Mouse (Mus musculus) left cerebral cortex, postnatal 10 days (tissue): ENCODE data around the gene Atp10b. TPM values are rescaled to one million over a fixed set of nuclear protein-coding genes. Genes with fewer than 3 reads are reported as not detected.

Source experiments
- DNase-seq, 2 experiments: peaks; one replicate each; pipeline ENCODE4 v3.0.0; 2021 to 2022; ENCODE audit warnings: low spot score in 2 of 2, mixed read lengths in 1 of 2; ENCODE audit errors: extremely low spot score in 1 of 2
- intact Hi-C: fragments of 180-260 bp; cut with DNase I; formaldehyde crosslinking; loops from one replicate; pipeline ENCODE4 v1.15.1; 2025
- total RNA-seq, 2 experiments: library from RNA; stranded (reverse); gene quantifications; 2 replicates each; pipeline ENCODE4 v1.2.3; 2021

Gene Atp10b
- total RNA-seq, 2 experiments from 2014 or later = 1.1 to 1.6 TPM

DNA sequence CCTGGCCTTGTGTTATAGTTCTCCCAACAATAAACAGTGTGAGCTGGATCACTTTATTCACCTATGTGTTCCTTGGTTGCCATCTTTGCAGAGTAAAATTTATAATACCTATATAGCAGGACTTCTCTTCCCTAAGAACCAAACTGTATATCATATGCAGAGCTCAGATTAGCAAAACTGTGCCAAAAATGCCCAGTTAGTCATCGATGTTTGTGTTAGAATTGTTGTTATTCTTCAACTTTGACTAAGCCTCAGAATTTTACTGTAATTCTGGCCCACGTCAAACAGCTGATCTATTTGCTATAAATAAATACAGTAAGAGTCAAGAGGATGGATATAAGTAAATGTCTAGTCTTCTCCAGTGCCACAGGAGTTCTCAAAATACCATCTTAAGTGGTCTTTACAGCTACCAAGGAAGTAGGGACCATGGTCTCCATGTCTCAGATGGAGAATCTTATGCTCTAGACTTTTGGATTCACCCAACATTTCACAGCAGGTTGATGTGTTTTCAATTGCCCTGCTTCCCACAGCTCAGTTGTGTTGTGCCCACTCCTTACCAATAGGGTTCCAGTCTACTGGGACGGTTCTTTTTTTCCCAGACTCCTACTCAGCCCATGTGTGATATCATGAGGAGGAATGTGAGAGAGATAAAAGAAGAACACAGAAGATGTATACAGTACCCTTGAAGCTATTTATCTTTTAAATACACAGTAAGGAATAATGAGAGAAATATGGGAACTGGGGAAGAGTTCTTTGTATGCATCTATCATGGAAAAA lies 40.3 kb downstream of the Atp10b start:
- no peak for DNase-seq
- intact Hi-C loops = no loop called here

DNA sequence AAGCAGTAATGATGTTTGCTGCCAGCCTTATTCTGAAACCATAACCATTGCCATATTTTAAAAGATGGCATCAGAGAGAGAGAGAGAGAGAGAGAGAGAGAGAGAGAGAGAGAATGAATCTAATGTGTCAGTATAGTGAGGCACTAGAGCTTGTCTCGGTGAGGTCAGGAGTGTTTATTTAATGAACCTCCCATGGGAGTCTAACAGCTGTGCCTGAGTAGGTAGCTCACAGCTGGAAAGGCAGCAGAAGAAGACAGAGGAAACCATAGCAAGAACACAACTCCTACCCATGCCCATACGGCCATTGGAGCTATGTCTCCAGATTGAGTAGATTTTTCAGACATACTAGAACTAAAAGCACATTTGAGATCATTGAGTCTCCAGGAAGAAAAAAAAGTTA lies 49.1 kb downstream of the Atp10b start:
- DNase-seq = no peak

DNA sequence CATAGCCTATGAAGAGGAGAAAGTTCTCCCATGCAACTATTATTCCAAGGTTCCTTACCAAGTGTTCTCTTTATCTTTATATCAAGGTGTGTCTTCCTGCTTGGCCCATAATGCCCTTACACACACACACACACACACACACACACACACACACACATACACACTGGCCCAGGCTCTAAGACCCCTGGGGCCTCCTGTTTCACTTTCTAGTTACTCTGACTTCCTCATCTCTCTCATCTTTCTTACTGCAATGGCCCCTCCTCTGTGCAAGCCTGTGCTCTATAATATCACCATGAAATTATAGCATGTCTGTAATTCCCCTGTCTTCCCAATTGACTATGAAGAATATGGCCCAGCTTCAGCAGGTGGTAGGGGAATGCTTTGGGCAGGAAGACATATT lies 49.7 kb downstream of the Atp10b start:
- DNase-seq = no peak
- intact Hi-C loops = no loop called here

More for the DNA sequence above, 49.1 kb downstream of the Atp10b start:
- intact Hi-C loops = no loop called here

DNA sequence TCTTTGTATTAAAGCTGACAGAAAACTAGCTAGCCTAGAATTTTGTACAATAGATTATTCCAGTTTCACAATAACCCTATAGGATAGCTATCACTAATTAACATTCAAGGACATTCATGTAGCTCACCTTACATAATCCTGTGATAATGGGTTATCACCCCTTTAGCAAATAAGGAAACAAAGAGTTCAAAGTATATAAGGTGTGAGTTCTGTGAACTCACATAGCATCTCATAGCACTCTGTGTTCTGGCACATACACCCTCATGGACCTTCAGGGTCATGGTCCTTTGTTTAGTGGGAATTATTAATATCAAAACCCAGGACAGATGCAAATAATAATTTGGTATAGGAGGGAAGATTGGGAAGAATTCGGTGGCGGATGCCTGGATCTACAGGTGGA lies 50.4 kb downstream of the Atp10b start:
- intact Hi-C loops = no loop called here
- no peak for DNase-seq

DNA sequence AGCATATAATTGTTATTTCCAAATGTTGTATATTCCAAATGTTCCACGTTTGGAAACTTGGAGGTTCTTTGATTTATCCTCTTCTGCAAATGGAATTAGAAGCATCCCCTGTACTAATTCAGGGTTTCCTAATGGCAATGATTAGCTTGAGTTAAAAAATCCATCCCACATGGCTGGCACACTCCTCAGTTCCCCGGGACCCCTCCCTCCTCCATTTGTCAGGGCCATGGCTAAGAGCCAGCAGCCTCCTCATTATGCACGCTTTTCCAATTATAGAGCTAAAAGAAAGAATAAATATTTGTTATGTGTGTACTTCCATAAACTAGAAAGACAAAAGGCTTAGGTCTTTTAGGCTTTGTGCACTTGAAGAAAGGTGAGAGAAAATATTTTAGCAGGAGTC lies 53.9 kb downstream of the Atp10b start:
- no peak for DNase-seq
- intact Hi-C loops = no loop called here

DNA sequence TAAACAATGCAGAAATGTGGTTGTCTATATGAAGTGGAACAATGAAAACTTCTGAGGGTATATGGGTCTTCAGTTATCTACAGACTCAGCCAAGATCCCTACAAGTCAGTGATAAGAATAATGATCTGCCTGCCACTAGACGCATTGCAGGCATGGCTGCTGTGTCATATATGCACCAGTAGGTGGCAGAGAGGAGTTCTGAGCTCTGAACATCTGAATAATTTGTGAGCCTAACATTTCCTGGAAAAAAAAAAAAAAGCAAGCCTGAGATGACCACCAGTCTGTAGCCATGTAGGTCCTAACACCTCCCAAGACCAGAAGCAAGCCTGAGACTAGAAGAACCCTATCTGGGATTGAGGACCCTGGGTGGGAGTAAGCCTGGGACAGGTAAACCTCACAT lies 63.5 kb downstream of the Atp10b start:
- intact Hi-C loops = no loop called here
- DNase-seq = no peak

DNA sequence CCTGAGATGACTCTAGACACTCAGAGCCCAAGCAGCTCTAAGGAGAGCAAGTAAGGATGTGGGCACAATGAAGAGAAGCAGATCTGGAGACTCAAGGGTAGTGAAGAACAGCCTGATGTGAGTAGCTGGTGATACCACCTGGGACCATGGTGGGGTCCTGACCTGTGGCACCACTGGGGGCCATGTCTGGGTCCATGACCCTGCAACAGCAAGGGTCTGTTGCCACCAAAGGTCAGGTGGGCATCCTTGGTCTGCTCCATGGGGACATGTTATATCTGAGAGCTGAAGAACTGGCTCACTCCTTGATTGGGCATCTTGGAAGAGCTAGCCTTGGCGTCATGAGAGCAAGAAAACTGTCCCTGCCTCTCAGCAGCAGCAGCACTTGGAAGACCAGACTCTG lies 64.1 kb downstream of the Atp10b start:
- intact Hi-C loops = no loop called here
- no peak for DNase-seq

DNA sequence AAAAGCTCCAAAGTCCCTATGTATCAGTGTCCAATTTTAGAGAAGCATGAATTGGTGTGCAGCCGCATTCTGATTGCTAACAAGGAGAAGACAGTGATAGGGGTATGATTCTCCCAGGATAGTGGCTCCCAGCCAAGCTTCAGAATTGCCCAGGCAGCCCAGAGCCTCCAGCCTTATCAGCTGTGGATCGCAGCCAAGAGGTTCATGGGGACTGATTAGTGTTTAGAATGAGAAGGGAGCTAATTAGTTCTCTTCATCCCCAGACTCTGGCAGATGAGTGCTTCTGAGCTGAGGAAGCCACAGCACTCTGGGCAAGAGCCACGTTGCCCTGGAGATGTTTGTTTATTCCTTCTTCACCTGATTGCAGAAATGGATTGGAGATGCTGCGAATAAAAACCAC lies 67.3 kb downstream of the Atp10b start:
- peak; percentile 46 to 49 for DNase-seq
- intact Hi-C loops = no loop called here

DNA sequence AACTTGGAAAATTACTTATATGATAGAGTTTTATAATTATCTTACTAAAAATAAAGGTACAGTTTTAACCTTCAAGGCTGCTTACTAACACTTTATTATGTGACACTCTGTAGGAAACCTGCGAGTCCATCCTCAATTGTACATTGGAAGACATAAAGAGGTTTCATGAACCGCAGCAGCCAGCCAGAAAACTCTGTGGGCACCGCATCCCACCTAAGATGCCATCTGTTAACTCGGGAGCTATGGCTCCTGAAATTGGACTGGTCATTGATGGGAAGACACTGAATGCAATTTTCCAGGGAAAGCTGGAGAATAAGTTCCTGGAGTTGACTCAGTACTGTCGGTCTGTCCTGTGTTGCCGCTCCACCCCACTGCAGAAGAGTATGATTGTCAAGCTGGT lies 80.6 kb downstream of the Atp10b start:
- no peak for DNase-seq
- intact Hi-C loops = no loop called here

DNA sequence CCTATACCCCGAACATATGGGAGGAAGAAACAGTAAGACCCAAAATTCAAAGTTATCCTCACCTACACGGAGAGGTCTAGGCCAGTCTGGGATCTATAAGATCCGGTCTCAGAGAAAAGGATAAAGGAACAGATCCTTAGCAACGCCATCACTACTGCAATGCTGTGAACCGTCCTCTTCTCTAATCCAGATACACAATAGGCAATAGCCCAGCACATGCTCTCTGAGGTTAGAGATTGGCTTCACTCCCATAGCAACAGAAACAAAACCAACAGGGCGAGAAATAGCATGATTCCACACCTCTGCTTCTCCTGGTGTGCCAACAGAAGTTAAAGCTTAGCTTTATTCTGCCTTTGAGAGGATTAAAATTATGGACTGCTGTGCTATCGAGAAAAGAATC lies 82.4 kb downstream of the Atp10b start:
- no peak for DNase-seq
- intact Hi-C loops = no loop called here

DNA sequence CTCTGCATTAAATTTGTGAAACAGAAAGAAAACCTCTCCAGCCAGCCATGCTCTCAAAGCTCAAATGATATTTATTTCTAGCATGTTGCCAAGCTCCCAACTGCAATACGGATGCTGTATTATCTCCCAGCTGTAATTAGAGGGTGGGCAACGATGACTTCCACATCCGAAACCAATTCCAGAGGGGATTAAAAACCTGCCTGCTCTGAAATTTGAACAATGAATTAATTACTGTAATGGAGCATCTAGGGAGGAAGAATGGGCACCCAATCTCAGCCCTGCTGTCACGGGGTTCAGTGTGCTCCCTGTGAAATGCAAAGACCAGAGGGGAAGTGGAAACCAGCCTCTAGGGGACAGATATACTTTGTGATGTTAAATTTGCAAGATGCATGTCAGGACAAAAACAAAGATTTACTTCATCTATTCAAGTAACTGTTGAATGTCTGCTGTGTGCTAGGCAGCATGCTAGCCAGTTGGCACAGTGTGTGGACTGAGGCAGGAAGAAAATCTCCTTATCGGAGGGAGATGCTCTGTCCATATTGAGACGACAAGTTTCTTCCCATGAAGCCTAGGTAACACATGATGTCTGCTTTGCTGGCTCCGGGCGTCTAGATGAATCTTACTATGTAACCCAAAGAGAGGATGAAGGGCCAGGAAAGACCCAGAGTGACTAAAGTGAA lies 86.8 kb downstream of the Atp10b start:
- intact Hi-C loops = no loop called here
- peak in 1 of 2 experiments; percentile 2 for DNase-seq

DNA sequence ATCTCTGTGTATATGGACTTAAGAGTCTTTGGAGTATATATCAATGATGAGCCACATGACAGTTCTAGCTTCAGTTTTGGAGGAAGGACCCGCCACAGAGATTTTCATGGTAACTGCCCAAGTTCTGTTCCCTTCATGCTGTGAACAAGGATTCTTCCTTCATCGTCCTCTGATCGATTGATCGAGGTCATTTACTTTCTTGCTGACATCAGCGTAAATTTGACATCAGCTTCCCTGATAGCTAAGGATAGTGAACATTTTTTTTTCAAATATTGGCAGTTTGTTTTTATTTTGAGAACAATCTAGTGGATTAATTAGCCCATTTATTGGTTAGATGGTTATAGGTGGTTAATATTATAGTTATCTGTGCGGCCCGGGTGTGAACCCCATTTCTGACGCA lies 90.1 kb downstream of the Atp10b start:
- intact Hi-C loops = no loop called here
- DNase-seq = no peak

DNA sequence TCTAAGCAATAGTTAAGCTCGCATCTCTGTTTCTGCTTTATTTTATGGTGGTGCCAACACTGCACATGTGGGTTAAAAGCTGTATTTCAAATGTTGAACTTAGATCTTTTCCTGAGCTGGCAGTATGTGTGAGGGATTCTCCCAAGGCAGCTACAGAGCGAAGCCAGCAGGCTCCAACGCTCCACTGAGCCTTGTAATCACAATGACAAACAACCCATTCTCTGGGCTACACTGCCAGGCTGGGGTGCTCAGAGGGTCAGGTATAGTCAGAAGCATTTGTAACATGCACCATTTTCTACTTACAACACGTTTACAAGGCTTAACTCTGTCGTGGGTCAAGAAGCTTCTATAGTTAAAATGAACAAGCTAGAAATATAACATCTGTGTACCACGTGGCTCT lies 103.4 kb downstream of the Atp10b start:
- no peak for DNase-seq
- intact Hi-C loops = loop anchor here (10.0 kb wide), 1 partner anchor 538 kb away; no protein-coding TSS in a partner anchor

DNA sequence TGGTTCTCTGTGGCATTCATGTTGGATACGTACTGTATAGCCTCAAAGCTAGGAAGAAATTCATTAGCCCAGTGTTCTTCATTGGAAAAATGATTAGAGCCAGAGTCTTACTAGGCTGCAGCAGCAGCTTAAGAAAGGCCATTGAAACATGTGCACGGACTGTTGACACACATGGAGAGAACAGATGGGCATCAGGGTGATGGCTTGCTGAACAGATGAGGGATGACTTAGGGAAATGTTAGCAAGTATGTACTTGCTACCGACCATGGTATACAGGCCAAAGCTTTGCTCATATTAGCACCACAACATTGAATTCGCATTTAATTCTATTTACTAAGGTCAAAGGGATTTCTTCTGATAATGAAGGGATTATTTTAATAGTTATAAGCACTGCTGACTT lies 105.6 kb downstream of the Atp10b start:
- no peak for DNase-seq
- intact Hi-C loops = loop anchor here (10.0 kb wide), 1 partner anchor 540 kb away; no protein-coding TSS in a partner anchor

DNA sequence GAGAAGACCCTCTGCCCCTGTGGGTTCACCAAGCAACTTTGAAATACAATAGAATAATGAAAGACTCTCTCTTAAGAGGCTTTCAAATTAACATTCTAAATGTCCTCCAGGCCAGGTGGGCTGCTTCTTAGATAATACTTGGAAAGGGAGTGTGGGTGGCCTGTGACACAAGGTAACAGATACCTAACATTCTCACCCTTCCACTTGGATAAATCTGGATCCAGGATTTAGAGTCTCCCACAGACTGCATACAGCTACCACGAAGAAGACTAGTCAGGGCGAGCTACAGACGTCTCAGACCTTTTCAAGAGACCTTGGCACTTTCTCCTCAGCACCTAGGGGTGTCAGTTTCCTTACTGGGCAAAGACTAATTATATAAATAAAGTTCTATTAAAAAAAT lies 107.6 kb downstream of the Atp10b start:
- intact Hi-C loops = loop anchor here (10.0 kb wide), 1 partner anchor 542 kb away; no protein-coding TSS in a partner anchor
- no peak for DNase-seq

DNA sequence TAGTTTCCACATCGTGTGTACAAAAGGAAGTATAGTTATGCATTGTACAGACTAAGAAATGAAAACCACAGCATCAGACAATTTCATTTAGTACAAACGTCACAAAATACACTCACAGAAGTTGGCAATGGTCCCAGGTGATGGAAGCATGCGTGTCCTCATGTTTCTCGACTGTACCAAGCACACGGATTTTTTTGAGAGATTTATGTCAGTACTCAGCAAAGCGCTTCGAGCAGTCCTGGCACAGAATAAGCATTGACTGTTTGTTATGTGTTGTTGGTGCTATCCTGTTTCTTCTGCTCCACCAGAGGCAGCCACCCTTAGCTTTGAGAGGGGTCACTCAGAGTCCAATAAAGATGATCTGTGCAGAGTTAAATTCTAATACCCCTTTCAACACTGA lies 108.1 kb downstream of the Atp10b start:
- intact Hi-C loops = loop anchor here (10.0 kb wide), 1 partner anchor 543 kb away; no protein-coding TSS in a partner anchor

DNA sequence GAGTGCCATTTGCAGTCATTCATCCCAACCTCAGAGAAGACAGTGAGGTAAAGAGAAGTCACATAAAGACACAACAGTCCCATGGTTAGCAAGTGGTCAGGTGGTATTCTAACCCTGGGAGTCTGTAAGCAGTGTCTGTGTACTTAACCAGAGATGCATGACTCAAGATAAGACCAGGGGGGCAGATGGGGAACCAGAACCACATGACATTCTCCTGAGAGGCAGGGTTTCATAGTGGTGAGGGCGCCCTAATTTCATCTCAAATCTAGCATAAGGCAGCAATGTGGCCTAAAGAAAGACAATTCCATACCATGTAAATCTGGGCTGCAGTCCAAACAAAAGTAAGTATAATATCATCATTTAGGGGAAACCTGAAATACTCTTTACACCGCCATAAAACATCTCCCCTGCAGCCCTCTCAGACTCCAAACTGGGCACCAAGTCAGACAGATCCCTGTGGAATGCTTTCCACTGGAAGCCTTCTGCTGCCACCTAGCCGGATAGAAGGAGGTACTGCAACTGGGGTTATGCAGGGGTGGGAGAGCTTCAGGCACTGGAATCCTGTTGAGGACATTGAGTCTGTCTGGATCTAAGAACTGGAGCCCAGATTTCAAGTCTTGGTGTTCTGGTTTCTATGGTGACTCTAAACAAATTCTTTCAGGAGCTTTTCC lies 114.0 kb downstream of the Atp10b start:
- intact Hi-C loops = loop anchor here (10.0 kb wide), 1 partner anchor 259 kb away; no protein-coding TSS in a partner anchor
- DNase-seq = peak; percentile 58 to 78

More for the DNA sequence above, 108.1 kb downstream of the Atp10b start:
- DNase-seq = peak in 1 of 2 experiments; percentile 30

DNA sequence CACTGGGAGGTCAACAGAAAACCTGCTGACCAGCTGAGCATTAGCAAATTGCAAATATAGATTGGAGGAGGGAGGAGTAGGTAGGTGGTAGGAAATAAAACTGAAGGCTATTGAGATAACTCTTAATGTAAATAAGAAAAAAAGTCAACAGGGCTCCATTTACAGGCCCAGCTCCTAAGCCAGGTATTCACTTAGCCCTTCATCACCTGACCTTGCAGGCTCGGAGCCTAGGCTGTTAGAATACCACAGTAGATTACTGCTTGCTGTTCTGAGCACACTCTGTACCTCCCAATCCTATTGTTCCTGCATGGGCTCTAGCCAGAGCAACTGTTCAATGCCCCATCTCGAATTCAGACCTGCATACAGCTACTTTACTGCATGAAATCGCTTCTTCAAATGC lies 117.8 kb downstream of the Atp10b start:
- intact Hi-C loops = loop anchor here (10.0 kb wide), 1 partner anchor 263 kb away; no protein-coding TSS in a partner anchor
- DNase-seq = no peak

DNA sequence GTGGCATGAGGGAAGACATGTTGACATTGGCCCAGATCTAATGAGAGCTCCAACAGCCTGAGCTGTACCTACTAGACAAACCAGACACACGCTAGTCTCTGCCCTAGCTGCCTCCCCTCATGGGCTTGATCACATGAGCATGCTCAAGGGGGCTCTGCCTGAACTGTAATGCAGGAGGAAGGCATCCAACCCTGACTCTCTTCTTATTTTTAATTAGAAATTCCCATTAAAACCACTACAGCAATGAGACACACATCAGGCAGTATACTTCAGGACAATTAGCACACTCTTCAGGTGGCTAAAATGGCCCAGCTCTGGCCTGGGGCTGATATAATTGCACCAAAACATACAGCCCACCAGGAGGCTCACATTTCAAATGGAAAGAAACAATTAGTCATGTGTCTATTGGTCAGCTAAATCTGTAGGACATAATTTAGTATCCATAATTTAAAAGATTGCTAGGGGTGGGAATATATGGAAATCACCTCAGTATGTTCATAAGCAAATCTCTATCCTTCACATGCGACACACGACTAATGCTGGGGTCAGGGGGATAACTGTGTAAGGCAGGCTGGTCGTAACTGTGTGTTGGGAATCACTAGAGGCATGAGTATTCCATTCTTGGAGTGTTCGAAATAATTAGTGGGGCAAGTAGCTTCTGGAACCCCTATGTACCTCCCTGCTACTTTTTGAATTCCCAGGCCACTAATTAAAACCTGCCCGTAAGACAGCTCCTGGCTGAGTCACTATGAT lies 120.0 kb downstream of the Atp10b start:
- intact Hi-C loops = loop anchor here (10.0 kb wide), 1 partner anchor 265 kb away; no protein-coding TSS in a partner anchor
- DNase-seq = no peak
